Mouse (Mus musculus) CH12.LX (cell line): ENCODE results near the gene Lhpp. TPM values are rescaled to one million over a fixed set of nuclear protein-coding genes. Genes with fewer than 3 reads are reported as not detected.

Source experiments
- polyA plus RNA-seq: library from polyadenylated mRNA; unstranded; fragments of >175 nt; gene quantifications from 2 replicates; pipeline ENCODE4 v1.2.1, GENCODE M21; 2012; ENCODE audit warnings: low read depth; ENCODE audit not compliant: insufficient read length
- total RNA-seq, 2 experiments: library from RNA; depleted of rRNA; stranded (reverse); fragments of 300-350 nt in 1 of 2; fragments of >200 nt in 1 of 2; gene quantifications; 2 replicates each; pipeline ENCODE4 v1.2.3; 2012 to 2014

Gene Lhpp
- total and polyA plus RNA-seq, 3 experiments: 7.8 to 15.4 (median 14.6) TPM

Other genes starting within 250 kb of the Lhpp start
- 104 and 114 TPM in 2 replicates for gene Oat, start 34.2 kb upstream of the Lhpp start, total RNA-seq (2012; rRNA removed)
- 202 and 204 TPM in 2 replicates for gene Oat, start 34.2 kb upstream of the Lhpp start, total RNA-seq (2014; rRNA removed)
- 79.5 and 87.6 TPM in 2 replicates for gene Oat, start 34.2 kb upstream of the Lhpp start, polyA plus RNA-seq
- 0.04 TPM in 1 of 2 replicates, not detected in the other for gene Nkx1-2, start 11.0 kb upstream of the Lhpp start, total RNA-seq (2012; rRNA removed)
- gene Nkx1-2, start 11.0 kb upstream of the Lhpp start, total RNA-seq (2014; rRNA removed): not detected in 2 replicates
- not detected in 2 replicates for gene Nkx1-2, start 11.0 kb upstream of the Lhpp start, polyA plus RNA-seq
- 21.8 and 22.1 TPM in 2 replicates for gene Fam53b, start 203.2 kb downstream of the Lhpp start, total RNA-seq (2012; rRNA removed)
- gene Fam53b, start 203.2 kb downstream of the Lhpp start, total RNA-seq (2014; rRNA removed): 14.4 and 15.6 TPM in 2 replicates
- gene Fam53b, start 203.2 kb downstream of the Lhpp start, polyA plus RNA-seq: 25.0 and 30.9 TPM in 2 replicates
- gene Eef1akmt2, start 242.0 kb downstream of the Lhpp start, total RNA-seq (2012; rRNA removed): 31.4 and 34.3 TPM in 2 replicates
- 87.2 and 94.8 TPM in 2 replicates for gene Eef1akmt2, start 242.0 kb downstream of the Lhpp start, total RNA-seq (2014; rRNA removed)
- 35.9 and 39.8 TPM in 2 replicates for gene Eef1akmt2, start 242.0 kb downstream of the Lhpp start, polyA plus RNA-seq
- 20.5 and 21.3 TPM in 2 replicates for gene Abraxas2, start 248.6 kb downstream of the Lhpp start, total RNA-seq (2012; rRNA removed)
- gene Abraxas2, start 248.6 kb downstream of the Lhpp start, total RNA-seq (2014; rRNA removed): 26.7 and 28.4 TPM in 2 replicates
- gene Abraxas2, start 248.6 kb downstream of the Lhpp start, polyA plus RNA-seq: 20.1 and 20.3 TPM in 2 replicates